Mouse (Mus musculus) R1 (cell line): Measurements from ENCODE around the gene Ube2d3.

ENCODE experiments used
- DNase-seq: peaks from one replicate; pipeline ENCODE4 v3.0.0-alpha.2; 2018; ENCODE audit warnings: low read depth, low spot score

The Ube2d3 gene

GRCm38 (mm10) chr3:135437758-135438495, at the start of gene Ube2d3:
TSS of gene Ube2d3 (plus strand) at chr3:135438149.
- peak; percentile 100 for DNase-seq

- DNase-seq, result no peak
Measured at GRCm38 (mm10) chr3:135393186-135393585, 44.8 kb upstream of the Ube2d3 start.

DNA sequence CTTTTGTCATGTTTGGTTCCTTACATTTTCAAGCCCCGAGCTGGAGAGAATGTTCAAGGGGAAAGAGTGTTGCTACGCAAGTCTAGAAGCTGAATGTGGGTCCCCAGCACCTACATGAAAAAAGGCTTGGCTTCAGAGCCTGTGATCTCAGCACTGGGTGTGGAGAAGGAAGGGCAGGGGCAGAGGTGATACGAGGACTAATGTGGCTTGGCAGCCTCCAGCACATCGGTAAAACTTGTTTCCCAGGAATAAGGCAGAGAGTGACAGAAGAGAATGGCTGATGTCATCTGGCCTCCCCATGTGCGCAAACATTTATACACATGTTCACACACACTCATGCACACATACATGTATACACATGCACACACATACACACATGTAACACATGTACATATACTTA, 42.9 kb upstream of the Ube2d3 start:
- no peak for DNase-seq

GRCm38 (mm10) chr3:135396081-135396480, 41.9 kb upstream of the Ube2d3 start:
- DNase-seq, result no peak

GRCm38 (mm10) chr3:135397112-135397511, 40.8 kb upstream of the Ube2d3 start:
- DNase-seq, result no peak

DNA sequence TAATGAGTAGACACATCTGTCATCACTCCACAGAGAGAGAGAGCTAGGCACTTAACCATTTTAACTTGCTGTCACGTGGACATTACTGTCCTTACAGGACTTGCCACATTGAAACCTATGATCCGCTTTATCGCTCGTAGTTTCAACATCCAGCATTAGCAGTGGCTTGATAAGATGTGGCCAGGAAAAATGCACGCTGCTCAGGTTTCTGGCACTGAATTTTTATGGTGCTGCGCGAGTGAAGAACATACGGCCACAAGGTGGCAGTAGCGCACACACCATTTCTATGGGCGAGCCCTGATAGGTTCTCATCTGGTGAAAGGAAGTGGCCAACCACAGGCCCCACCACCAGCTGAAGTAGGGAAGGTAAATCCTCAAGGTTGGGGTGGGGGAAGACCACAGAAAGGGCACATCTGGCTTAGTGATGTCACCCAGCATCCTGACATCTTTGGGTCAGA, 35.7 kb upstream of the Ube2d3 start:
- DNase-seq, result peak; percentile 89

DNA sequence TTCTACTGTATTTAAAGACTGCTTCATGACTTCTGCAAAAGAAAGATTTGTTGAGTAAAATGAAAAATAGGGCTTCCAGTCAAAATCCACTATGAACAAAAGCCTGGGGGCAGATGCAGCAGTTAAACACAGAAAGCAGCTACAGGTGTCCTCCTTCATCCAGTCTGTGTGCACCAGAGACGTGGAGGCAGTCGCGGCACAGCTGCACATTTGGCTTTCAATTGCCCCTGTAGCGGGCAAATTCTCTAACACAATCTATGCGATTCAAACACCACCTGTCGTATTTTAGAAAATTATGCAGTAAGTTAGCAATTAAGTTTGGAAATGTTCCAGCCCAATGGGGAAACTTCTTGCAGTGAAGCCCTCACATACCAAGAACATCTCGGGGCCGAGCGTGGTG, 34.7 kb upstream of the Ube2d3 start:
- no peak for DNase-seq

DNA sequence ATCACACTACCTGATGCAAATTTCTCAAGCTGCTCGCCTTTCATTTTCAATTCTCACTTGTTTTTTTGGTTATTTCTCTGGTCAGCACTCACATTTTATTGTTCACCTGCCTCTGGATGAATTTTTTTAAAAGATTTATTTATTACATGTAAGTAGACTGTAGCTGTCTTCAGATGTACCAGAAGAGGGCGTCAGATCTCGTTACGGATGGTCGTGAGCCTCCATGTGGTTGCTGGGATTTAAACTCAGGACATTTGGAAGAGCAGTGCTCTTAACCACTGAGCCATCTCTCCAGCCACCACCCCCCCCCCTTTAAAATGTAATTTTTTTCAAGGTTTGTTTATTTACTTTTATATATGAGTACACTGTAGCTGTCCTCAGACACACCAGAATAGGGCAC, 34.1 kb upstream of the Ube2d3 start:
- DNase-seq, result peak; percentile 61

GRCm38 (mm10) chr3:135404599-135404998, 33.4 kb upstream of the Ube2d3 start:
- DNase-seq, result no peak

DNA sequence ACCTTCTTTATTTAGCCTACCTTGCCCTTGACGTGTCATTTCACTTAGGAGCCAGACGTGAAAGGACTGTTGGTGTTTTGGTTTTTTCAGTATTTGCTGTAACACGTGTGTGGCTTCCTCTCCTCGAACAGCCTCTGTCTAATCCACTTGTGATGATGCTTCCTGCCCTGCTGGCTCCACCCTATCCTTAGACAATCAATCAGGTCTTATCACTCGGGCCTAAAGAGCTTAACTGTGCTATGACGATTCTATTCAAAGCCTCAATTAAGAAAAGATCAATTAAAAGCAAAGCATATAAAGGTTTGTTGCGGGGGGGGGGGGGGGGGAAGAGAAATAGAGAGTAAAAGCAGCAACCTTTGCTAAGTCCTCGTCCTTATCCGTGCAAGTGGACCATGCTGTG, 30.6 kb upstream of the Ube2d3 start:
- DNase-seq, result no peak

- peak; percentile 68 for DNase-seq
Measured at GRCm38 (mm10) chr3:135409219-135409618, 28.7 kb upstream of the Ube2d3 start.

DNA sequence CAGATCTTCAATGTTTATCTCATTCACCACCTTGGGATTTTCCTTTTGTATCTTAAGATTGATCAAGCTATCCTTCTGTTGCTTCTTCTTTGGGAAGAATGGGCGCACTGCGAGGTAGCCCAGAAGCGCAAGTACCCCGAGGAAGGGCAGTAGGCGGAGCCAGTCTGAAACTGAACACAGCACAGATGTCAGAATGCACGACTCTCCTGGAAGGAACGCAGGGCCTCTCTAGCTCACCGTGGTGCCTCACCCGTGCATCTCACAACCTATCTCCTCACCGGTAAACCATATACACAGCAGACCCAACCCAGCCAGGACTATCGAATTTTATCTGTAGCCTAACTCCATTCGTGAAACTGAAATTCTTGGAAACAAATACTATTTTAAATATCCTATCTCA, 26.9 kb upstream of the Ube2d3 start:
- peak; percentile 36 for DNase-seq

GRCm38 (mm10) chr3:135411824-135412223, 26.1 kb upstream of the Ube2d3 start:
- DNase-seq, result no peak

DNA sequence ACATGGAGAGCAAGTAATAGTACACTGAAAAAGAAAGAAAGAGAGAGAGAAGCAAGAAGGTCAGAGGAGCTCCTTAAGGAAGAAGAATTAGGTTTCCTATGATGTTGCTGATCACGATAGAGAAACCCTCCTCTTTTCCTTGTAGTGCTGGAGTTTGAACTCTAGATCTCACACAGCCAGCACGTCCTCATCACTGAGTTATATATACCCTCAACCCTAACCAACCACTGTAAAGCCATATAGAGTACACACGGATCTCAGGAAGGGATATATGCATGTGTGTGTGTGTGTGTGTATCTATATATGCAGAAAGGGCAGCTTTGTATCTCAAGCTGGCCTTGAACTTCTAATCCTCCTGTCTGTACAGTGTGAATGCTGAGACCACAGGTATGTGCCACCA, 20.7 kb upstream of the Ube2d3 start:
- DNase-seq, result no peak

DNA sequence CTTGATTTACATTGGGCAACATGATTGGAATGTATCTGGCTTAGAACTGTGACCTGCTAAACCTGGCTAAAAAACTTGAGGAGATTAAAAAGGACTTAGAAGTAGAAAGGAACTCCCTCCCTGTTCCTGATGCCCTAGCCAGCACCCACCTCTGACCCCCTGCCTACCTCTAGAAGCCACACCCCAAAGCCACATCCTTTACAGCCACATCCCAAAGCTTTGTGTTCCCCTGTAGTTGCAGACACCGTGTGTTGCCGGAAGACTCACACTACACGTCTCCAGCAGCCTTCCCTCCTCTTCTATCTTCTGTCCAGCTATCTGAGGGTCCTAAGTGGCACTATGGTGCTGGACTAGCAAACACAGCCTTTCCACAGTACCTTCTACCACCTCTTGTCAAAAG, 20.1 kb upstream of the Ube2d3 start:
- DNase-seq, result peak; percentile 33

GRCm38 (mm10) chr3:135420542-135421309, 17.2 kb upstream of the Ube2d3 start:
- no peak for DNase-seq

- DNase-seq, result no peak
Measured at GRCm38 (mm10) chr3:135421310-135421594, 16.7 kb upstream of the Ube2d3 start.

DNA sequence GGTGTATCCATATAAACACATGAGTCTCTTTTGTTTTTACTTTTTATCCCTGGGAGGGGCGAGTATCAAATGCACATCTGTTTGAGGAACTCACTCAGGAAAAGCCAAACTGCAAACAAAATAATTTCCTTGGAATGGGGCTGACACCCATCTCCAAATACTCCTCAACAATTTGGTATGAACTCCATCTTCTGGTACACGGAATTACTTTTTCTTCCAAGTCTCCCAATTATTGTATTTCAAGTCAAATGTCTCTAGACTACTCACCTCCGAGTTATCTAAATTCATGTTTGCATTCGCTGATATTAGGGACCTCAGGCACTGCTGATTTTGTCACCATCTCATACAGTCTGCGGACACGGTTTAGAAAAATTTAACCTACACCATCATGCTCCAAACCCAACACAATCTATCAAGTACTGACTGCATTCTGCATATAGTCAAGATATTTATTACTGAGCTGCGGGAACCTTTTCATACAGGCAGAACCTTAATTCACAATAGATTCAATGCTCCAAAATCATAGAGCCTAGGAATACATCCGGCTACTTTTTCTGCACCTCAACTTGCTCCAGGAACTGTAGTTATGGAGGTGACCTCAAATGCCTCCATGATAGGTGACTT, 15.6 kb upstream of the Ube2d3 start:
- no peak for DNase-seq

DNA sequence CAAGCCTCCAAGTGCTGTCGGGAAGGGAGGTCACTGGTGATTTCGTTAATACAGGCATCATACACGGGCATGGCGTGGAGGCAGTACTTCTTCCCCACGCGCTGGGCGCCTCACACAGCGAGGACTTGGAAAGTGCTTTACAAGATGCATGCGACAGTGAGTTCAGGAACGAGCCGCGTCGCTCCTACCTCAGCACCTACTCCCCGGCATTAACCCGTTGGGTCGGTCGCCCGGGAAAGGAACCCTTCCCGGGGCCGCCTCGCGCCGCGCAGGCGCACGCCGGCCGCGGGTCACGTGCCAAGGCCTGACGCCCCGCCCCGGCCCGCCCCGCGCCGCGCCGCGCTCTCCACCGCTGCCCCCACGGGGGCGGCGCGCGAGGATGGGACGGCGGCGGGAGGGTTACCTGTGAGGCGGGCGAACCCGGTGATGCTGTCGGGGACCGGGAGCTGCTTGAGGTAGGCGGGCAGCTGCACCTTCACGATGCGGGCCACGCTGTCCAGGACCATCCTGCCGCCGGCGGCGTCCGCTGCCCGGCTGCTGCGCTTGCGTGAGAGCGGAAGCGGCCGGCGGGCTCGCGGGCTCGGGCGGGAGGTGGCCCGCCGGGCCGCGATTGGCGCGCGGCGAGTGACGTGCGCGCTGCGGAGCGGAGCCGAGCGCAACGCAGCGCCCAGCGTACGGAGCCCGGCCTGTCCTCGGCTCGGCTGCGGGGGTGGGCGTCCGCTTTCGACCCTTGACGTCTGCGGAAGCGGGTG, 14.9 kb upstream of the Ube2d3 start:
- peak; percentile 83 for DNase-seq

- peak; percentile 34 for DNase-seq
Measured at GRCm38 (mm10) chr3:135423608-135424212, 14.2 kb upstream of the Ube2d3 start, which contains the start of gene Cisd2. TSS of gene Cisd2 (minus strand) at chr3:135423925.

GRCm38 (mm10) chr3:135436901-135437616, 890 bp upstream of the Ube2d3 start:
- DNase-seq, result peak; percentile 52
